Mouse (Mus musculus) spleen, adult 18-20 months (tissue): ENCODE measurements at regions not wholly inside any gene's neighbourhood (a gene's known extent, or its start where the extent isn't known, plus 50 kb on each side); places are given as distances from the start of the nearest gene placed in this dataset.

Experiments
- DNase-seq, 2 experiments: peaks; one replicate each; pipeline ENCODE4 v3.0.0; 2022; ENCODE audit warnings: mixed read lengths in 2 of 2

GRCm38 (mm10) chr16:78247189-78247588, 54.1 kb upstream of the Cxadr start:
- DNase-seq, result no peak

- no peak for DNase-seq
Observed at GRCm38 (mm10) chr16:78242678-78243077, 58.6 kb upstream of the Cxadr start.

- DNase-seq, result no peak
Observed at GRCm38 (mm10) chr16:78240152-78240551, 61.1 kb upstream of the Cxadr start.

GRCm38 (mm10) chr16:78238052-78238701, 63.1 kb upstream of the Cxadr start:
- DNase-seq, result no peak

GRCm38 (mm10) chr16:78237641-78238051, 63.6 kb upstream of the Cxadr start:
- no peak for DNase-seq

GRCm38 (mm10) chr16:78236746-78237640, 64.3 kb upstream of the Cxadr start:
- DNase-seq, result no peak

GRCm38 (mm10) chr16:78232205-78232604, 69.1 kb upstream of the Cxadr start:
- DNase-seq, result no peak

- DNase-seq, result no peak
Observed at GRCm38 (mm10) chr16:78229013-78229412, 72.3 kb upstream of the Cxadr start.

- no peak for DNase-seq
Observed at GRCm38 (mm10) chr16:78222377-78222776, 78.9 kb upstream of the Cxadr start.

GRCm38 (mm10) chr16:78221781-78222180, 79.5 kb upstream of the Cxadr start:
- DNase-seq, result no peak

- DNase-seq, result no peak
Observed at GRCm38 (mm10) chr16:78217633-78218032, 83.7 kb upstream of the Cxadr start.

- no peak for DNase-seq
Observed at GRCm38 (mm10) chr16:78216752-78217351, 84.4 kb upstream of the Cxadr start.

- no peak for DNase-seq
Observed at GRCm38 (mm10) chr16:78211687-78212086, 89.6 kb upstream of the Cxadr start.

GRCm38 (mm10) chr16:78208321-78208720, 93.0 kb upstream of the Cxadr start:
- no peak for DNase-seq

- DNase-seq, result no peak
Observed at GRCm38 (mm10) chr16:78204332-78204731, 97.0 kb upstream of the Cxadr start.

GRCm38 (mm10) chr16:78200044-78200830, 101.1 kb upstream of the Cxadr start:
- DNase-seq, result no peak

- DNase-seq, result no peak
Observed at GRCm38 (mm10) chr16:78199252-78199651, 102.0 kb upstream of the Cxadr start.

- peak; percentile 47 to 72 for DNase-seq
Observed at GRCm38 (mm10) chr16:78198642-78199121, 102.6 kb upstream of the Cxadr start.

GRCm38 (mm10) chr16:78197252-78197896, 103.9 kb upstream of the Cxadr start:
- DNase-seq, result peak; percentile 53 to 79

- no peak for DNase-seq
Observed at GRCm38 (mm10) chr16:78170627-78171605, 130.4 kb upstream of the Cxadr start.

GRCm38 (mm10) chr16:78156876-78157232, 144.4 kb upstream of the Cxadr start:
- no peak for DNase-seq
